Mouse (Mus musculus) right cerebral cortex, postnatal 25 days (tissue): ENCODE measurements at regions not wholly inside any gene's neighbourhood (a gene's known extent, or its start where the extent isn't known, plus 50 kb on each side); places are given as distances from the start of the nearest gene placed in this dataset.
A peak's percentile ranks its signal among the peaks of the same experiment; 100 is the strongest.

Source experiments
- DNase-seq: peaks from one replicate; pipeline ENCODE4 v3.0.0; 2022

DNA sequence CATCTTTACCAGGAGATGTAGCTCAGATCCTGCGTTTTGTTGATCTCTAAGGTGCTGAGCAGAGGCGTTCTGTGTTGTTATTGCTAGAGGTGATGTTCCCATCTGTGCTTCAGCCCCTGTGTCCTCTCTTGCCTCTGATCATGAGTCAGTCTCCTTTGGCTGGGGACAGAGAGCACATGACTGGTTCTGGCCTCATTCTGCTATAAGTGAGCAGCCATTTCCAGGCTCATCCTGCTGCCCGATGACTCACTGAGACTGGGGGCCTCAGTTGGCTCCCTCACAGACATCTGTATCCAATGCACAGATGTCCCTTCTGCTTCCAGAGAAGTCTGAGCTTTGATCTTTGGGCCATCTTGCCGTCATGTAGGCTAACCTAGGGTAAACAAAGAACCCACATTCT, 194.9 kb upstream of the Gm21798 start:
- DNase-seq = peak; percentile 35

DNA sequence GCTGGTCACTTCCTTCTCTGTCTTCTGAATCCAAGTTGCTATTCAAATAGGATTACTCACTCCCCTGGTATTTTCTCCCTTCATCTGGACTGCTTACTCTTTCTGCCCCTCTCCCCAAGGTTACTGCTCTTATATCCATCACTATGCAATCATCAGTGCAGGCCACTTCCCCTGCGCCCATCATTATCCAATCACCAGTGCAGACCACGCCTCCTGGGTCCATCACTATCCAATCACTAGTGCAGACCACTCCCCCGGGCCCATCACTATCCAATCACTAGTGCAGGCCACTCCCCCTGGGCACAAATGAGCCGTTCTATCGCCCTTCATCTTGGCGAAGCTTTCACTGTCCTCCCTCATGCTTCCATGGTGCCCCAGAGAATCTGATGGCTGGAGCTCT, 191.1 kb upstream of the Gm21798 start:
- DNase-seq = no peak

- peak; percentile 78 for DNase-seq
These were observed 190.2 kb upstream of the Gm21798 start for GRCm38 (mm10) chr15:64627258-64627657.
